Mouse (Mus musculus): ENCODE measurements around the gene Klhdc10. TPM values are rescaled to one million over a fixed set of nuclear protein-coding genes. Genes with fewer than 3 reads are reported as not detected.

Klhdc10 gene
- polyA plus RNA-seq, 1 experiment from 2014 or later: 6.0 TPM

DNA sequence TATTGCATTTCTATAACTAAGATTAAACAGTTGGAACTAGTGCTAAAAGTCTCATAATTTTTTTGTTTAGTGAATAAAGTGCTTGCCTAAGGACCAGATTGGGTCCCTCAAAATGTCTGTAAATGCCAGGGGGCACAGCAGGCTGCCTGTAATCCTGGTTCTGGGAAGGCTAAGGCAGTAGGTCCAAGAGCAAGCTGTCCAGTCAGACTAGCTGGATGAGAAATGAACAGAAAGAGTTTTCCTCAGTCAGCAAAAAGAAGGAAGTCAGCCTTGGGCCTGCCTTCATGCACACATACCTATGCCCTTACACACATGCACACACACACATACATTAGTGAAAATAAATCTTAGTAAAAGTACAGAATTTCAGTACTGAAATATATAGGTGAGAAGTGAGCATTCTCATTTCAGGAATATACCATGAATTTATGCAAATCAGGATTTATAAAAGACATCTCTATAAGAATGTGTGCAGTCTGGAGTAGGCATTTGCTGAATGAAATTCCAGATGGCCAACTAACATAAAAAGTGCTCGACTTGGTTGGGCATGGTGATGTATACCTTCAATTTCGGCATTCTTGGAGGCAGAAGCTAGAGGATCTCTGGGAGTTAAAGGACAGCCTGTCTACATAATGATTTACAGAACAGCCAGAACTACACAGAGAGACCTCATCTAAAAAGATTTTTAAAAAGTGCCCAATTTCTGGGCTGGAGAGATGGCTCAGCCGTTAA, 31.0 kb downstream of the Klhdc10 start:
- Histone ChIP-seq H3K27me3 (ENCODE audit: control insufficient read depth, insufficient read depth, low read length) (no peaks in the 10 kb centered on the region), H3K4me2 (replicated peaks; ENCODE audit: low read depth) (no peak overlapping the region), H3K9me3 (ENCODE audit: control insufficient read depth, low read length) (no peaks in the 10 kb centered on the region), H3K4me1 (replicated peaks; ENCODE audit: control insufficient read depth, insufficient read depth) (no peaks in the 10 kb centered on the region), H3K27ac (replicated peaks) (no peak overlapping the region), H3K9ac (ENCODE audit: low read length) (no peak overlapping the region), H3K36me3 (ENCODE audit: control insufficient read depth, insufficient read depth, low read length) (no peaks in the 10 kb centered on the region), H3K4me3 (ENCODE audit: low read depth, low read length) (no peak overlapping the region)
- 40% methylated on average over 3 of the region's 3 CpGs for WGBS
- no peak for TF ChIP-seq CTCF (IDR thresholded peaks at IDR 0.05; ENCODE audit: low read depth)
- no peak for TF ChIP-seq EP300 (optimal IDR thresholded peaks at IDR 0.05)
- DNase-seq (ENCODE audit: low spot score) (no peak), ATAC-seq (ENCODE audit: low FRiP score, low TSS enrichment) (no peak)

GRCm38 (mm10) chr6:30436476-30436875, 34.8 kb downstream of the Klhdc10 start:
- Histone ChIP-seq H3K27me3 (ENCODE audit: control insufficient read depth, insufficient read depth, low read length) (no peaks in the 10 kb centered on the region), H3K4me2 (replicated peaks; ENCODE audit: low read depth) (no peak overlapping the region), H3K27ac (replicated peaks) (no peak overlapping the region), H3K9ac (ENCODE audit: low read length) (no peak overlapping the region), H3K4me3 (ENCODE audit: low read depth, low read length) (no peak overlapping the region), H3K36me3 (ENCODE audit: control insufficient read depth, insufficient read depth, low read length) (no peaks in the 10 kb centered on the region), H3K4me1 (replicated peaks; ENCODE audit: control insufficient read depth, insufficient read depth) (no peaks in the 10 kb centered on the region), H3K9me3 (ENCODE audit: control insufficient read depth, low read length) (no peaks in the 10 kb centered on the region)
- no peak for TF ChIP-seq EP300 (optimal IDR thresholded peaks at IDR 0.05)
- no peak for TF ChIP-seq CTCF (IDR thresholded peaks at IDR 0.05; ENCODE audit: low read depth)
- 77% methylated on average over 3 of the region's 3 CpGs for WGBS
- no peak for ATAC-seq (ENCODE audit: low FRiP score, low TSS enrichment)
- DNase-seq (ENCODE audit: low spot score): no peak

GRCm38 (mm10) chr6:30437054-30437453, 35.4 kb downstream of the Klhdc10 start:
- H3K9me3 ChIP-seq (ENCODE audit: control insufficient read depth, low read length): no peaks in the 10 kb centered on the region
- WGBS: 32% methylated on average over 3 of the region's 3 CpGs
- no peak for TF ChIP-seq EP300 (optimal IDR thresholded peaks at IDR 0.05)
- no peak for TF ChIP-seq CTCF (IDR thresholded peaks at IDR 0.05; ENCODE audit: low read depth)
- H3K4me3 ChIP-seq (ENCODE audit: low read depth, low read length): no peak overlapping the region
- H3K36me3 ChIP-seq (ENCODE audit: control insufficient read depth, insufficient read depth, low read length): peaks cover 4% of the 10 kb centered on the region; the same call in 1 of the 2 replicates
- DNase-seq (ENCODE audit: low spot score) (no peak), ATAC-seq (ENCODE audit: low FRiP score, low TSS enrichment) (peak; percentile 82)
- H3K4me2 ChIP-seq (replicated peaks; ENCODE audit: low read depth): no peak overlapping the region
- no peak overlapping the region for H3K9ac ChIP-seq (ENCODE audit: low read length)
- H3K4me1 ChIP-seq (replicated peaks; ENCODE audit: control insufficient read depth, insufficient read depth): no peaks in the 10 kb centered on the region
- H3K27ac ChIP-seq (replicated peaks): no peak overlapping the region
- no peaks in the 10 kb centered on the region for H3K27me3 ChIP-seq (ENCODE audit: control insufficient read depth, insufficient read depth, low read length)

DNA sequence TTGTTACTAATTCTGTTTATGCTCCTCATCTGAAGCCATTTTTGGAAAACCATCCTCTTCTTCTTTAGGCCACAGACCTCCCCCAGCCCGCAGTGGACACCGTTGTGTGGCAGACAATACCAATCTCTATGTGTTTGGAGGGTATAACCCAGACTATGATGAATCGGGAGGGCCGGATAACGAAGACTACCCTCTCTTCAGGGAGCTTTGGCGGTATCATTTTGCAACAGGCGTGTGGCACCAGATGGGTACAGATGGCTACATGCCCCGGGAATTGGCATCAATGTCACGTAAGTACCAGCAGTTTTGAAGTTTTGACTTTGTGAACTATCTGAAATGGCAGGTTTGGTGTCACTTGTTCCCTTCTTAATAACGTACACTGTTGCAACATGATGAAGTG, 37.9 kb downstream of the Klhdc10 start:
- Histone ChIP-seq H3K4me2 (replicated peaks; ENCODE audit: low read depth) (no peak overlapping the region), H3K36me3 (ENCODE audit: control insufficient read depth, insufficient read depth, low read length) (peaks cover 6% of the 10 kb centered on the region; the same call in 1 of the 2 replicates), H3K9me3 (ENCODE audit: control insufficient read depth, low read length) (no peaks in the 10 kb centered on the region), H3K27me3 (ENCODE audit: control insufficient read depth, insufficient read depth, low read length) (no peaks in the 10 kb centered on the region), H3K9ac (ENCODE audit: low read length) (no peak overlapping the region), H3K4me3 (ENCODE audit: low read depth, low read length) (no peak overlapping the region), H3K4me1 (replicated peaks; ENCODE audit: control insufficient read depth, insufficient read depth) (no peaks in the 10 kb centered on the region), H3K27ac (replicated peaks) (no peak overlapping the region)
- ATAC-seq (ENCODE audit: low FRiP score, low TSS enrichment) (no peak), DNase-seq (ENCODE audit: low spot score) (no peak)
- 95% methylated on average over 10 of the region's 10 CpGs for WGBS
- TF ChIP-seq CTCF (IDR thresholded peaks at IDR 0.05; ENCODE audit: low read depth) (no peak), EP300 (optimal IDR thresholded peaks at IDR 0.05) (no peak)

DNA sequence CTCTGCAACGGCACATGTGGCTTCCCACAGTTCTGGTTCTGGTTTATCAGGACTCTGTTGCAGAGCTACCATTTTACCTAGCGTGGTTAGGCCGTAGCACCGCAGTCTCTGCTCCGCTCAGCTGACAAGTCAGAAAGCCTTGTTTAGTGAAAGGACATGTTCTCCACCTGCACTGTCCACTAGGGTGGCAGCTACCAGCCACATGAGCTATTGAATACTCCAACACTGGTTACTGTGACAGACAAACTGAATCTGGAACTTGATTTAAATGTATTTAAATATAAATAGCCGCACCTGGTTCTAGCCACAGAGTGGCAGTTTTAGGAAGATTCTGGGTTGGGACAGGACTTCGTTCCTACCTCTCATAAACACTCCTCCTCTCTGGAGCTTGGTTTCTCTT, 55.3 kb downstream of the Klhdc10 start:
- Histone ChIP-seq H3K4me1 (replicated peaks; ENCODE audit: control insufficient read depth, insufficient read depth) (peaks cover 5% of the 10 kb centered on the region; the same call in 1 of the 2 replicates), H3K4me2 (replicated peaks; ENCODE audit: low read depth) (no peak overlapping the region), H3K36me3 (ENCODE audit: control insufficient read depth, insufficient read depth, low read length) (peaks cover 4% of the 10 kb centered on the region), H3K9ac (ENCODE audit: low read length) (no peak overlapping the region), H3K4me3 (ENCODE audit: low read depth, low read length) (no peak overlapping the region), H3K27me3 (ENCODE audit: control insufficient read depth, insufficient read depth, low read length) (no peaks in the 10 kb centered on the region), H3K9me3 (ENCODE audit: control insufficient read depth, low read length) (no peaks in the 10 kb centered on the region), H3K27ac (replicated peaks) (no peak overlapping the region)
- TF ChIP-seq EP300 (optimal IDR thresholded peaks at IDR 0.05) (no peak), CTCF (IDR thresholded peaks at IDR 0.05; ENCODE audit: low read depth) (0 out of 2 replicates have a peak, but pooled peaks have one; percentile 11)
- ATAC-seq (ENCODE audit: low FRiP score, low TSS enrichment) (no peak), DNase-seq (ENCODE audit: low spot score) (no peak)
- 94% methylated on average over 7 of the region's 7 CpGs for WGBS

DNA sequence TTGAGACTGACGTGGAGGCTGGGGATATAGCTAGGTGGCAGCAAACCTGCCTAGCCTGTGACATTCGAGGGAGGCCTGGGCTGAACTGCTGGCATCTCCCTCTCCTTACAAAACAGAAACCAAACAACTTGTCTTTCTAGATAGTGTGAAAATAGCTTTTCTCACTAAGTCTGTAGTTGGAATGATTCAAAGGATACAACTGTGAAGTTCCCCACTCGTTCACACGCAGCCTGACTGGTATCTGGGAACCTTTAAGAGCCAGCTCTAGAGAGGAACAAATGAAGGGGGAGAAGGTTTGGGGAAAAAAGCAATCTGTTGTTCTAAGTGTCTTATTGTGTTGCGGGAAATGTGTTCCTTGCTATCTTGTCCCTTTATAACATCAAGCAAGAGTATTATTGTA, 57.0 kb downstream of the Klhdc10 start:
- H3K9me3 ChIP-seq (ENCODE audit: control insufficient read depth, low read length): no peaks in the 10 kb centered on the region
- ATAC-seq (ENCODE audit: low FRiP score, low TSS enrichment): no peak
- H3K27ac ChIP-seq (replicated peaks): no peak overlapping the region

More for the DNA sequence above, 57.0 kb downstream of the Klhdc10 start:
- no peaks in the 10 kb centered on the region; the same call in 1 of the 2 replicates for H3K36me3 ChIP-seq (ENCODE audit: control insufficient read depth, insufficient read depth, low read length)
- peaks cover 5% of the 10 kb centered on the region; the same call in 1 of the 2 replicates for H3K4me1 ChIP-seq (replicated peaks; ENCODE audit: control insufficient read depth, insufficient read depth)
- no peak for DNase-seq (ENCODE audit: low spot score)
- no peaks in the 10 kb centered on the region for H3K27me3 ChIP-seq (ENCODE audit: control insufficient read depth, insufficient read depth, low read length)
- no peak overlapping the region for H3K4me2 ChIP-seq (replicated peaks; ENCODE audit: low read depth)
- WGBS: 82% methylated on average over 5 of the region's 5 CpGs
- H3K9ac ChIP-seq (ENCODE audit: low read length): no peak overlapping the region
- H3K4me3 ChIP-seq (ENCODE audit: low read depth, low read length): no peak overlapping the region
- TF ChIP-seq EP300 (optimal IDR thresholded peaks at IDR 0.05): no peak
- no peak for TF ChIP-seq CTCF (IDR thresholded peaks at IDR 0.05; ENCODE audit: low read depth)
